Mouse (Mus musculus) gastrocnemius, postnatal 4 days (tissue): Measurements from ENCODE around the gene Rsph3b. TPM values are rescaled to one million over a fixed set of nuclear protein-coding genes. Genes with fewer than 3 reads are reported as not detected.
"Not testable (repeated sequence)": the region's sequence is repeated elsewhere in the genome, so short reads cannot be mapped to it uniquely, and the experiment has no call there.

Source experiments
- DNase-seq, 2 experiments: peaks; one replicate each; pipeline ENCODE4 v3.0.0; 2021 to 2022; ENCODE audit warnings: low spot score in 2 of 2, mixed read lengths in 2 of 2
- long read RNA-seq, 2 experiments: library from polyadenylated mRNA; stranded (forward); transcript quantifications; one replicate each; pipeline ENCODE4 v2.0.0; 2021
- total RNA-seq, 2 experiments: library from RNA; stranded (reverse); gene quantifications; 2 replicates each; pipeline ENCODE4 v1.2.3; 2021

Rsph3b gene
- total RNA-seq: 10 to 100 TPM; 24.7 to 25.3 TPM
- long read RNA-seq, experiment 1, transcript Rsph3b-202 (8 exons, 2,243 nt): major isoform, 27 of 30 reads
- long read RNA-seq, experiment 1, partial matches to known transcripts: 1 of 30 reads
- long read RNA-seq, experiment 1, other reads (novel, unspliced or antisense): 2 of 30 reads
- long read RNA-seq, experiment 2, transcript Rsph3b-202 (8 exons, 2,243 nt): major isoform, 14 of 18 reads
- long read RNA-seq, experiment 2, partial matches to known transcripts: 1 of 18 reads
- long read RNA-seq, experiment 2, other reads (novel, unspliced or antisense): 2 of 18 reads

DNA sequence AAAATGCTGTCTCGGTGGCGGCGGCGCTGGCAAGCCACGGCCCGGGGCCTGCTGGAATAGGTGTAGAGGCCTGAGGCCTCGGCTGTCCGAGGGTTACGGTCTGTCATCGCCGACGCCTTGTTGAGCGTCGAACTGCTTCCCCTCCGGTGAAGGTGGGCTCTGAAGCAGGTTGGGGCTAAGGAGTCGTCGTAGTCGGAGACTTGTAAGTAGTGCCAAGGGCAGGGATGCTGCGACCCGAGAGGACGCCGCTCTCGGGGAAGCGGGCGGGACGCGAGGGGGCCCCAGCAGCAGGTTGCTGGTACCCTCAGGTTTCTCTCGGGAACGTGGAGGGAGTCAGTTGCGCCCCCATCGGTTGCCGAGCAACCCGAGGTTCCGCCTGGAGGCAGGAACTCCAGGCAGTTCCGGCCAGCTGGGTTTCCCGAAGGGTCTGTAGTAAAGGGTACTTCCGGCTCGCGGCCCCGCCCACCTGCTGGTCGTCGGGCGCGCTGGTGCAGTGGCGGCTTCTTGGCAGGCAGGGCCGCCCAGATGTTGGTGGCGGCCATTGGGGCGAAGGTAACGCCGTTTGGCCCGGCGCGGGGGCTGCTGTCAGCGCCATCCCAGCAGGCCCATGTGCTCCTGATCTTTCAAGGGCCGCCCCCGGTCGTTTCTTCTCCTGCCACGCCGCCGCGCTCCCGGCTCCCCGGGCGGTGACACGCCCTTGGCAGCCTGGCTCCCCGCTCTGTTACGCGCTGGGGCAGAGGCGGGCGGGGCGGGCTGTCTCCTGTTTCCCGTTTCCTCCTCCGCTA is at the start of gene Rsph3b:
Gene Rsph3b (minus strand): TSS at position 699 of the 785 bp plus-strand sequence.
- DNase-seq: peak; percentile 47 to 77

DNA sequence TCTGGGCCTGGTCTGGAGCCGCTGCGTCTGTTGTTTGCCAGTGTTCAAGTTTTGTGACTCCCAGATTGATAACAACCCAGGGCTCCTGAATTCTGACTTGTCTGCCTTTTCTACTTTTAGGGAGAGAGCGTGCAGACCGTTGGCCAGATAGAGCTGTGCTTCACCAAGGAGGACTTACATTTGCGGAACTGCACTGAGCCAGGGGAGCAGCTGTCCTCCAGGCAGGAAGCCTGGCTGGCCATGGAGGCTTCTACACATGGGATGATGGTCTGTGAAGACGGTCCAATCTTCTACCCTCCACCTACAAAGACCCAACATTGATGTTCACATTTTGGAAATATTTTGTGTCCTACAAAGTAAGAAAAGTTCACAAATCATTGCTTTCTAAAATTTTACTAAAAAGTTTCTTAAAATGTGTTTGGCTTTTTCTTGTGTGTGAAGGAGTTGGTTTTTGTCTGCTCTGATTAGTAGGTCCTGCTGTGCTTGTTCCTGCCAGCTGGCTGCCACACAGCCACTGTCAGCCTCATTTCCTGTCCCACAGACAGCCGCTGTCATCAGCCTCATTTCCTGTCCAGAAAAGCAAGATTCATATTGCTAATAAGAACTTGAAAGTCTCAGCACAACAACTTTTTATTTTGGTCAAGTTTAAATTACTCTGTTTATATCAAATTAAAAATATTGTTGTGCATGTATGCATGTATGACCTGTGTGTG is 49.5 kb upstream of the Rsph3b start:
- DNase-seq: not testable (repeated sequence)

DNA sequence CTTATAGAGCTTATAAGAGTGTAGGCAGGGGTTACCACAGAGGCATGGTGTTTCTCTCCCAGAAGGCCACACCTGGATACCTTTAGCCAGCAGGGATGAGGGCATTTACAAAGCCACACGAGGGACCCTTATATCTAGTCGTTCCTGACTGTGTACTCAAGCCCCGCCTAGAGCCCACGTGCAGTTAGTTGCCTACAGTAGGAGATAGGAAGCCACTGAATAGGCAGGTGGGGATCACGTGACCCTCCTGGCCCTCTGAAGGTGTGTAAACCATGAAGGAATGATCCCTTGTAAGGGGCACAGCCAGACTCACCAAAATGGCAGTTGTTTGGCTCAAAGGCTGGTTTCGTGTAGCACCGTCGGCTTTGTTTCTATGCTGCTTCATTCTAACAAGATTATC is 48.3 kb upstream of the Rsph3b start:
- not testable (repeated sequence) for DNase-seq

DNA sequence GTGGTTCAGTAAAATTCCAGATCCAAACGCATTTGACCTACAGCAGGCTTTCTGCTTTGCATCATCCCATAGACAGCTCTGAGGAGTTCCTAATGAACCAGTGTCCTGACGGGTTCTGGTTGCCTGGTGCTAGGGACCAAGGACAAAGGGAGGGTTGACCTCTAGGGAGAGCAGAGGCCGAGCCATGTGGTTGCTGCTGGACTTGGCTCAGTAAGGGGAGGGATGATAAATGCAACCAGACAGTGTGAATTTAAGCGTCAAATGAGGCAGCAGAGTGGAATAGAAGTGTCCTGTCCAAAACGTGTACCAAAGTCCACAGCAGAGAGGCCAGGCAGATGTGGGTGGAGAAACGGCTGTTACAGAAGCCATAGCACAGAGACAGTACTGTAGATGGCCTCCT is 47.0 kb upstream of the Rsph3b start:
- not testable (repeated sequence) for DNase-seq

DNA sequence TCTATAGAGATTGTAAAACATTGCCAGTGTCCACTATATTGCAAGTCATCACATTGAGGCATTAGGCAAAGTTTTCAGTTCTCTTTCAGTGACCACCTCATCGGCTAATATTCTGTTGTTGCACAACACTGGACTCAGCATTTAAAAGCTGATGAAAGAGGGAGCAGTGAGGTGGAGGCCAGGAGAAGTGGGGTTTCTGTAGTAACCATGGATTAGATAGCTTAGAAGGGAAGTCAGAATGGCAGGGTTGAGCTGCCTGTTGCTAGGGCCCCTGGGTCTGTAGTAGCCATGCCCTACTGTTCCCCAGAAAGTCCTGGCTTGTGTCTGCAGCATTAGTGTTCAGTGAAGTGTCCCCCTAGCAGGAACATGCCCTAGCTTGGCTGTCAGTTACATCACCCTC is 37.6 kb upstream of the Rsph3b start:
- not testable (repeated sequence) for DNase-seq

DNA sequence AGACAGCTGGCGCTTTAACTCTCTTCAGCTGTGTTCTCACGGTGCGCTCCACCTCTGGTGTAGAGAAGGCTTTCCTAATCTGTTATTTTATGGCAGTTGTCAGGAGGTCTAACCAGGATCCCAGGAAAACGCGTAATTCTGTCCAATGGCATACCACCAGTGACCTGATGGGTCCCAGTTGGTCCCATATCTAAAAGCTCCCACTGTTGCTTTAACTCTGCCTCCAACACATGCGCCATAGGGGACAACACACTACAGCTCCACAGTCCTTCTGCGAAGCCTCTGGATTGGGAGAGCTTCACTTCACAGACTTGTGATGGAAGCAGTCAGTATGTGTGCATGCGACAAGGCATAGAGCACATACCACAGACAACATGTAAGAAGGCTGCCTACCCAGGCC is 31.7 kb upstream of the Rsph3b start:
- DNase-seq: not testable (repeated sequence)

DNA sequence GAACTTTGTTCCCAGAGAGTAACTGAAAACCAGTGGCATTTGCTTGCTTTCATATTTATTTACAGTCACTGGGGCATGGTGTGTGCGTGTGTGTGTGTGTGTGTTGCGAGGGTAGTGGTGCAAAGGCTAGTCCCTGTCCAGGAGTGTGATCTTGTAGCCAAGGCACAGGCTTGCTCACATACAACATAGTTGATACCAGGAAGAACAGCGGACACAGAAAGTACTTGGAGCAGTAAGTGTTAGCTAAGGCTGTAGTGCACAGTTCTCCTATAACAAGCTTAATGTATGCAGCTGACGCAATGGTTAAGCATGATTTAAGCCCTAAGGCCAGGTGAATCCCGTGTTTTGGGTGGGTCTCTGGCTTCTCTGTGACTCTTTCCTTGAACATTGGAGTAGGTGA is 30.9 kb upstream of the Rsph3b start:
- not testable (repeated sequence) for DNase-seq

DNA sequence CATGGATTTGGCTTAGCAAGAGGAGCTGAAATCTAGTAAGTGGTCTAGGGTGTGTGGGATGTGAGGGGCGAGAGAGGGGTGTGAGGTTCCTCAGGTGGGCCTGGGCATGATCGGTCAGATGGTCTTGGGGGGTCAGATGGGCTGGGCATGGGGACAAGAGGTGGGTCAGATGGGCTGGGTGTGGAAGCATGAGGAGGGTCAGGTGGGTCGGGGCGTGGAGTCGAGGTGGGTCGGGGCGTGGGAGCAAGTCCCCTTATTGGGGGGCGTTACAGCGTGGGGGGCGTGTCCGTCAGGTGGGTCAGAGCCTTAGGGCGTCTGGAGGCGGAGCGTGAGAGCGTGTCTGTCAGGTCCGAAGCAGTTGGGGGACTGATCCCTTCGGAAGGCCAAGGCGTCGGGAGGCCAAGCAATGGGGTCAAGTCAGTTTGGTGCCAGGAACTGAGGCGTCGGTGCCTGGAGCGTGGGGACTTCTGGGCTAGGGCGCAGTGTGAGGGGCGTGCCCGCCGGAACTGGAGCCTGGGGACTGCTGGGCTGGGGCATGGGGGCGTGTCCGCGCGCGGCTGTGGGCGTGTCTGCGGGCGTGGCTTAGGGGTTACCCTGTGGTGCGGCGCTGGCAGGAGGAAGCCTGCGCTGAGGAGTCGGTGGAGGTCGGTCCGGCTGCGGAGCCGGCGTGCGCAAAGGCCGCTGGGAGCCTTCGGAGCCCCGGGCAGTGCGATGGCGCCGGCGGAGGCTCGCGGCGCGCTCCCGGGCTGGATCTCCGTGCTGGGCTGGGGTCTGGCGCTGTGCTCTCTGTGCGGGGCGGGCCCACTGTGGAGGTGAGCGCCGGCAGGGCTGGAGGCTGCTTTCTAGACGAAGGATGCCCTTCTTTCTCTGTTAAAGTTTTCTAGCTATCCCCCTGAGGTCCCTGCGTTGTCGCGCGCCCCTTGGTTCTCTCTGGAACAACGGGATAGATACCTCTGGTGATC is 30.1 kb upstream of the Rsph3b start, which contains the start of gene Gm49721:
Gene Gm49721 (plus strand): TSS at position 618 of the 962 bp plus-strand sequence.
- peak; percentile 28 to 54 for DNase-seq

DNA sequence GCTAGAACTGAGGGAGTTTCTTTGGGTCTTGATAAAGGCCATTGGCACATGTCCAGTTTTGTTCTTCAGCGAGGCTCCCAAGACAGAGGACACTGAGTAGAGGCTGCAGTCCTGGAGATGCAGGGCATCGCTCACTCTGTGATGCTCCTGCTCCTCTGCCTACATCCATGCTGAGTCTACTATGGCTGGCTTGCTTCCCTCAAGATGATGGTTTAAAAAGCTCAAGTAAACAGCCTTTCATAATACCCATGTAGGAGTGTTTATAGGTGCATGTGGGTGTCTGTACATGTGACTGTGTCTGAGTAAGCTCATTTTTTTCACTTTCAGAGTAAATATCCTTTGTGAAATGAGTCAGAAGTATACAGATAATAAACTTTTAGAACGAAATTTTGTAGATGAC is 26.5 kb upstream of the Rsph3b start:
- not testable (repeated sequence) for DNase-seq

DNA sequence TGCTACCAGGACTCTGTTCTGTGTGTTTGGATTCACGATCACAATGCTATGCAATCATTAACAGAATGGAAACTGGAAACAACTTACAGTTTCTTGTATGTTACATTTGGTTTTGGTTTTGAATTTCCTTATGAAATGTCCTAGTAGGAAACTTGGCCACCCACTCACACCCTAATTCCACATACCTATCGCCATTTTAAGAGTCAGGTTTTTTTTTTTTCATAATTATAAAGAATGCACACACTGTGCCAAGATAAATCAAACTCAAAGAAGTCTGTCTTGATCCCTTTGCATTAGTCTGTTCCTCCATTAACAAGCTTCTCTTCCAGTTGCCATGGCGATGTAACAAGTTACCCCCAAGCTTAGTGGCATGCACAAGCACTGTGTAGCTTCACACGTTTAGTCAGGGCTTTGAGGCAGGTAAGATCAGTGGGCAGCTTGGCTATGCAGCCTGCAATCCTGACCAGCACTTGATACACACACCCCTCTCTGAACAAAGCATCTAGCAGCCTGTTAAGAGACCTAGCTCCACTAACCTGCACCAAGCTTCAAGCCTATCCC is 24.4 kb upstream of the Rsph3b start:
- DNase-seq: not testable (repeated sequence)

DNA sequence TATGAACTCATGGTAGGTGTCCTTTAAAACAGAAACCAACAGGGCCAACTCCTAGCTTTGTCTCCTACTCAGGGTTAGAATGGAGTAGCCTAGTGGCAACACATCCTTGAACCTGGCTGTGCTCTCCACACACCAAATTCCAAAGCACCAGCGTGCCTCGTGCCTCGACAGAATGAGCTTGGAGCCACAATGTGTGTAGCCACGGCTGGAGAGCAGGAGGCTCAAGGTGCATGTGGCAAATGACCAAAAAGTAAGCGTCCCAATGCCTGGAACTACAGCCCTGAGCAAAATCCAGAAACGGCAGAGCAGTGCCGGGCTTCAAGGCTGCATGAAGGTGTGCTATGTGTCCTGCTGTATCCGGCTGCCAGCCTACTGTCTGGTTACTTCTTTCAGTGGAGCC is 22.8 kb upstream of the Rsph3b start:
- DNase-seq: not testable (repeated sequence)

DNA sequence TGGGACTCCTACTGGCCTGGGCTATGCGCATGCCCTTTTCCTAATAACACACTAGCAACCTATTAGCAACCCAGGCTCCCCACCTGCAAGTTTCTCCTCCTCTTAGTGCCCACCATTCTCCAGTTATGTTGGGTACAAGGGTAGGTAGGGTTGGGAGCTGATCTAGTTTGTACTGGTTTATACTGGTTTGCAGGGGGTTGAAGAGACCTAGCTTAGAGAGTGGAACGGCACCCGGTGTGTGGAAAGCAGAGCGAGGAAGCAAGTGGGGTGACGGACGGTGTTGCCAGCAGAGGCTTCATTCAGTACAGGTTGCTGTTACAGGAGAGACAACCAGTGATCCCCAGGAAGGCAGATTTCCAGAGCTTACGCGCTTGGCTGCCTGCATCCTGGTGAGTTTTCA is 21.9 kb upstream of the Rsph3b start, which contains the start of gene Rnaset2b:
Gene Rnaset2b (plus strand): TSS at position 301 of the 400 bp plus-strand sequence.
- DNase-seq: not testable (repeated sequence)

DNA sequence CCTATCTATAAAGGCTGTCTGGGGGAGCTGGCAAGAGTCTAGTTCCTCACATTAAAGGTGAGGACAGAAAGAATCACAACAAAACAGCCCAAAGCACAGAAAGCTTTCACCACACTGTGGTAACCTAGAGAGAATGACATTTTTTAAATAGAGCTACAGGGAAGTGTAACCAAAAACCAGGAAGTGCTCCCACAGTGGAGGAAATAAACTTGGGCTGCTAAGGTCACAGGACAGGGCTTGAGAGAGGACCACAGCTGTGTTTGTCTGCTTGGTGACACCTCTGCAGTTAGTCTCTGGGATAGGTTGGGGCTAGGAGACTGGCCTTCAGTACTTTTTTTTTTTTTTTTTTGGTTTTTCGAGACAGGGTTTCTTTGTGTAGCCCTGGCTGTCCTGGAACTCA is 19.2 kb upstream of the Rsph3b start:
- not testable (repeated sequence) for DNase-seq

DNA sequence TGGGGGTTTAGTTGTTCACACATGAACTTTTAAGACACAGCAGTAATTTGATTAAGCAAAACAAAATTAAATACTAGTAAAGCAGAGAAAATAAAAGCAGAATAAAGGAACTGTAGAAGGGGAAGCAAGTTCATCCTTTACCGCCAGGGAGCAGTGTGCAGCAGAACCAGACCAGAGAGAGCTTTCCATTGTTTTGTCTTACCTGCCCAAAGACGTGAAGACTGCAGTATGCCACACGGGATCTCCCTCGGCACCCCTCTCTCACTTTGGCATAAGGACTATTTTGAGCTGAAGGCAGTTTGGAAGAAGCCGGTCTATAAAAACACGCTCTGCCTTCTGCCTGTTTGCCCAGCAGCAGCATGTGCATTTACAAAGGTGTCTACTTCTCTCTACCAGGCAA is 16.9 kb upstream of the Rsph3b start:
- not testable (repeated sequence) for DNase-seq

DNA sequence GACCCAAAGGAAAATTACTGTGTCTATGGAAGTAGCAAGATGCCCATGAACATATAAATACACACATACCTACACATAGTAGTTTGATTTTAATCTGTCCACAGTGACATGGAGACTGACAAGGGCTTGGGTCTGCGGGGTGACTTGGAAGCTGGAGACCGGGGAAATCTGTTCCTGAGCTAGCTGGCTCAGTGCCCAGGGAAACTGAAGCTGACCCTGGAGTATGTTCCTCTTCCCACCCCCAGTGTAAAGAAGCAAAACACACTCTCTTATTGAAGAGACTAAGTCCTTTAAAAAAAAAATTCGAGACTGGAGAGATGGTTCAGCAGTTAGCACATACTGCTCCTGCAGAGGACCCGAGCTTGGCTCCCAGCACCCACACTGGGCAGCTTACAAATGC is 14.5 kb upstream of the Rsph3b start:
- not testable (repeated sequence) for DNase-seq

DNA sequence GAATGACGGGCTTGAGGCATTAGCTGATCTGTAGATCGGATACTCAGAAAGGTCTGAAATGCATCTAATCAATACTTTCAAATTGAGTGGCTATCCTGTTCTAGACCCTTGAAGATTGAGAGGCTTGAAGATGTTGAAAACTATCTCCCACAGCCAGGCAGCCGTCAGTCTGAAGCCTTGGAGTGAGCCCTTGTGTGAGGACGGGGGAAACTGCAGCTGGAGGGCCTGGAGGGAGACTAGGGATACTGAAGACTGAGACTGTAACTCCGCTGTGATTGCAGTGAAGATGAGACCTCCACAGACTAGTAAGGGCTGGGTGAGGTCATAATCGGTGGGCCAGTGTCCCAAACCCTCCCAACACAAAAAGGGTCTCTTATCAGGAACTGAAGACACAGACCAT is 13.9 kb upstream of the Rsph3b start:
- DNase-seq: not testable (repeated sequence)

DNA sequence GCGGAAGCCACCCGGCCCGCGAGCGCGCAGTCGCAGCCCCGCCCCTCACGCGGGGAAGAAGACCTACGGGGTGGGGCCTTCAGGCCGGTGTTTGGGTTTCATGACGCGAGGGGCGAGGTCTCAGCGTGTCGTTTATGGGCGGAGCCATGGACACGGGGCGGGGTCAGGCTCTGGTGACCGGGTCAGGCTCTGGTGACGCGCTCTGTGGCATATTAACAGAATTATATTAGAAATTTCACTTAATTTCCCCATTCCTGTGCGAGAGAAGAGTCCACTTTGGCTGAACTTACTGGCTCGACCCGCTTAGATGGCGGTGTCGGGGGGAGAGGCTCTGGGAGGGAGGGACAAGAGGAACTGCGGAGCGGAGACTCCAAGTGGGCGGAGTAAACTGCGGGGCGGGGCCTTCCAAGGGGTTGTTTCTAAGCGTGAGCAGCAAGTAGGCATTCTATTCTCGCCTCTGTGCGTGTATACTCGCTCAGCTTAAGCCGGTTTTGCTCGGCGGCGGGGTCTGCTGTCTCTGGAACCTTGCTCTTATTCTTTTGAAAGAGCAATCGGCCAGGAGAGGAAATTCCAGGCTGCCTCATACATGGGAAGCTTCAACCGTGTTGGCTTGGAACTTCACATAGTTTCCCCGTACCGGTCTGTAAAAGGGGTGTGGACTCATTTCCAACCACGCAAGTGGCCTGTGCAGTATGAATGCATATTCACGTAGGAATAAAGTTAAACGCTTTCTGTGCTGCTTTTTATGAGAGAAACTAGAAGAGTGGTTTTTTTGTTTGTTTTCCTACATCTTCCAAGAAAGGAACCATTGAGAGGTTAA is 12.9 kb upstream of the Rsph3b start:
- not testable (repeated sequence) for DNase-seq

DNA sequence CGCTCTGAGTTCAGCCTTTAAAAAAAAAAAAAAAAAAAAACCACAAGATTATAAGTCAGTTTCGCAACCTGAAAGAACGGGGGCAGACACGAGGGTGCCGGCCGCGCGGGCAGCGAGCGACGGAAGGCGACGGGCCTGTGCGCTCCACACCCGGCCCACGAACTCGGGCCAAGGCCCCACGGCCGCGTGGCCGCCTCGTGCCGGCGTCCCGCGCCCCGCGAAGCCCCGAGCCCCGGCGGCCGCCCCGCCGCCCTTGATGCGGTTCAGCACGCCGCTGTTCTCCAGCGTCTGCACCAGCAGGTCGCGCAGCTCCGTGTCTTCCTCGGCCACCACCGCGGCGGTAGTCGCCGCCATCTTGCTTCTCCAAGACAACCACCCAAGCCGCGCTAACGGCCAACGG is 12.3 kb upstream of the Rsph3b start, which contains the start of gene Tagap1:
Gene Tagap1 (minus strand): TSS at position 381 of the 400 bp plus-strand sequence.
- peak in 1 of 2 experiments; percentile 32 for DNase-seq

DNA sequence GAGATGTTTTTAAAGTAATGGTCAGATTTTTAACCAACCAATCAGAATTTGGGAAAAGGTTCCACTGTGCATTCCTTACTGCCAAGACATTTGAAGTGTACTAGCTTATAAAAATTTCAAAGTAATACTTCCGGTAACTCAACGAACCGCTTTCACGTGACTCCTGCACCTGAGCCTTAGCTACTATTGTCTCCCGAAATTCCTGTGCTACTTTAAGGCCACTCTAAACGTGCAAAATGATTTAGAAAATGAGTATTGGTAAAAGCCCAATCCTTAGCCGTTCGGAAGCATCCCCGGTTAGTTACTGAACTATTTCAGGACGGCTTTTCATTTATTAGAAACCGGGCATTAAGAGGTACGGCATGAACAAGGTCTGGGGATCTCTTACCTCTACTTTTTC is 11.9 kb upstream of the Rsph3b start:
- DNase-seq: not testable (repeated sequence)
